Mouse (Mus musculus): ENCODE results near the gene Becn1. TPM values are rescaled to one million over a fixed set of nuclear protein-coding genes. Genes with fewer than 3 reads are reported as not detected.

Gene Becn1
- polyA plus RNA-seq, 1 experiment from 2014 or later: 156 TPM

GRCm38 (mm10) chr11:101251031-101251430 is 51.1 kb downstream of the Becn1 start:
- TF ChIP-seq CTCF (IDR thresholded peaks at IDR 0.05; ENCODE audit: low read depth): no peak
- Histone ChIP-seq H3K36me3 (ENCODE audit: insufficient read depth, low read length) (0 out of 2 replicates have a peak, but pooled peaks cover 3% of the 10 kb centered on the region), H3K9ac (ENCODE audit: low read depth, low read length) (no peak overlapping the region), H3K4me3 (replicated peaks; ENCODE audit: low read depth, low read length) (no peak overlapping the region), H3K4me1 (replicated peaks; ENCODE audit: insufficient read depth, low read length) (peaks cover 18% of the 10 kb centered on the region), H3K27me3 (ENCODE audit: insufficient read depth, low read length) (no peaks in the 10 kb centered on the region), H3K9me3 (replicated peaks; ENCODE audit: low read length) (no peaks in the 10 kb centered on the region), H3K27ac (peak overlapping the region; percentile 9; the same call in 1 of the 2 replicates), H3K4me2 (ENCODE audit: low read length) (no peak overlapping the region)
- DNase-seq (ENCODE audit: low spot score) (no peak), ATAC-seq (replicated peaks; ENCODE audit: low FRiP score, low read depth) (no peak)
- WGBS: 50% methylated on average over 2 of the region's 2 CpGs

- 0 out of 2 replicates have a peak overlapping the region, but pooled peaks have one; percentile 58 for H3K4me3 ChIP-seq (replicated peaks; ENCODE audit: low read depth, low read length)
- H3K4me2 ChIP-seq (ENCODE audit: low read length): peak overlapping the region; percentile 74
- peak; percentile 79 for TF ChIP-seq CTCF (IDR thresholded peaks at IDR 0.05; ENCODE audit: low read depth)
- ATAC-seq (replicated peaks; ENCODE audit: low FRiP score, low read depth) (0 out of 2 replicates have a peak, but pooled peaks have one; percentile 3), DNase-seq (ENCODE audit: low spot score) (peak; percentile 95)
- H3K27me3 ChIP-seq (ENCODE audit: insufficient read depth, low read length): no peaks in the 10 kb centered on the region
- peak overlapping the region; percentile 87 for H3K27ac ChIP-seq
- 18% methylated on average over 14 of the region's 14 CpGs for WGBS
- H3K9ac ChIP-seq (ENCODE audit: low read depth, low read length): no peak overlapping the region
- H3K36me3 ChIP-seq (ENCODE audit: insufficient read depth, low read length): no peaks in the 10 kb centered on the region
- no peaks in the 10 kb centered on the region for H3K9me3 ChIP-seq (replicated peaks; ENCODE audit: low read length)
- peaks cover 16% of the 10 kb centered on the region; the same call in 1 of the 2 replicates for H3K4me1 ChIP-seq (replicated peaks; ENCODE audit: insufficient read depth, low read length)
Observed at GRCm38 (mm10) chr11:101248258-101248994, 53.7 kb downstream of the Becn1 start.

- Histone ChIP-seq H3K9ac (ENCODE audit: low read depth, low read length) (peak overlapping the region; percentile 71), H3K27me3 (ENCODE audit: insufficient read depth, low read length) (no peaks in the 10 kb centered on the region), H3K27ac (peak overlapping the region; percentile 87), H3K36me3 (ENCODE audit: insufficient read depth, low read length) (no peaks in the 10 kb centered on the region), H3K9me3 (replicated peaks; ENCODE audit: low read length) (no peaks in the 10 kb centered on the region), H3K4me3 (replicated peaks; ENCODE audit: low read depth, low read length) (peak overlapping the region; percentile 58), H3K4me2 (ENCODE audit: low read length) (peak overlapping the region; percentile 74), H3K4me1 (replicated peaks; ENCODE audit: insufficient read depth, low read length) (peaks cover 16% of the 10 kb centered on the region; the same call in 1 of the 2 replicates)
- TF ChIP-seq CTCF (IDR thresholded peaks at IDR 0.05; ENCODE audit: low read depth): no peak
- DNase-seq (ENCODE audit: low spot score) (no peak), ATAC-seq (replicated peaks; ENCODE audit: low FRiP score, low read depth) (no peak)
- 77% methylated on average over 6 of the region's 6 CpGs for WGBS
Observed at GRCm38 (mm10) chr11:101247521-101248030, 54.5 kb downstream of the Becn1 start.

GRCm38 (mm10) chr11:101246702-101247012 is 55.4 kb downstream of the Becn1 start:
- 12% methylated on average over 7 of the region's 7 CpGs for WGBS
- Histone ChIP-seq H3K27ac (peak overlapping the region; percentile 87), H3K36me3 (ENCODE audit: insufficient read depth, low read length) (no peaks in the 10 kb centered on the region), H3K9ac (ENCODE audit: low read depth, low read length) (peak overlapping the region; percentile 71), H3K27me3 (ENCODE audit: insufficient read depth, low read length) (no peaks in the 10 kb centered on the region), H3K4me1 (replicated peaks; ENCODE audit: insufficient read depth, low read length) (peaks cover 16% of the 10 kb centered on the region; the same call in 1 of the 2 replicates), H3K4me2 (ENCODE audit: low read length) (peak overlapping the region; percentile 74), H3K4me3 (replicated peaks; ENCODE audit: low read depth, low read length) (peak overlapping the region; percentile 58), H3K9me3 (replicated peaks; ENCODE audit: low read length) (no peaks in the 10 kb centered on the region)
- no peak for DNase-seq (ENCODE audit: low spot score)
- no peak for ATAC-seq (replicated peaks; ENCODE audit: low FRiP score, low read depth)
- no peak for TF ChIP-seq CTCF (IDR thresholded peaks at IDR 0.05; ENCODE audit: low read depth)

GRCm38 (mm10) chr11:101245855-101246701 is 56.0 kb downstream of the Becn1 start, which contains the start of gene Ramp2:
TSS of gene Ramp2 (plus strand) at chr11:101246028.
- Histone ChIP-seq H3K9me3 (replicated peaks; ENCODE audit: low read length) (no peaks in the 10 kb centered on the region), H3K9ac (ENCODE audit: low read depth, low read length) (peak within 1 kb of the TSS; percentile 71), H3K4me2 (ENCODE audit: low read length) (peak within 1 kb of the TSS; percentile 74), H3K36me3 (ENCODE audit: insufficient read depth, low read length) (no peaks in the 10 kb centered on the region), H3K4me3 (replicated peaks; ENCODE audit: low read depth, low read length) (peak within 1 kb of the TSS; percentile 58), H3K27me3 (ENCODE audit: insufficient read depth, low read length) (no peaks in the 10 kb centered on the region), H3K4me1 (replicated peaks; ENCODE audit: insufficient read depth, low read length) (peaks cover 16% of the 10 kb centered on the region; the same call in 1 of the 2 replicates), H3K27ac (peak within 1 kb of the TSS; percentile 87)
- ATAC-seq (replicated peaks; ENCODE audit: low FRiP score, low read depth): peak; percentile 67
- DNase-seq (ENCODE audit: low spot score): peak; percentile 73
- WGBS: 1% methylated on average over 61 of the region's 63 CpGs
- TF ChIP-seq CTCF (IDR thresholded peaks at IDR 0.05; ENCODE audit: low read depth): peak; percentile 5; the same call in 1 of the 2 replicates

GRCm38 (mm10) chr11:101245071-101245470 is 57.0 kb downstream of the Becn1 start:
- Histone ChIP-seq H3K4me2 (ENCODE audit: low read length) (peak overlapping the region; percentile 74; the same call in 1 of the 2 replicates), H3K4me3 (replicated peaks; ENCODE audit: low read depth, low read length) (peak overlapping the region; percentile 58; the same call in 1 of the 2 replicates), H3K36me3 (ENCODE audit: insufficient read depth, low read length) (no peaks in the 10 kb centered on the region), H3K9ac (ENCODE audit: low read depth, low read length) (peak overlapping the region; percentile 71; the same call in 1 of the 2 replicates), H3K4me1 (replicated peaks; ENCODE audit: insufficient read depth, low read length) (peaks cover 16% of the 10 kb centered on the region; the same call in 1 of the 2 replicates), H3K27me3 (ENCODE audit: insufficient read depth, low read length) (no peaks in the 10 kb centered on the region), H3K27ac (peak overlapping the region; percentile 87), H3K9me3 (replicated peaks; ENCODE audit: low read length) (no peaks in the 10 kb centered on the region)
- DNase-seq (ENCODE audit: low spot score) (no peak), ATAC-seq (replicated peaks; ENCODE audit: low FRiP score, low read depth) (no peak)
- WGBS: 16% methylated on average over 4 of the region's 4 CpGs
- TF ChIP-seq CTCF (IDR thresholded peaks at IDR 0.05; ENCODE audit: low read depth): no peak
